Mouse (Mus musculus) cerebellum, postnatal 25 days (tissue): ENCODE data around the gene Rhoj.
"Not testable (repeated sequence)": the region's sequence is repeated elsewhere in the genome, so short reads cannot be mapped to it uniquely, and the experiment has no call there.

Source experiments
- DNase-seq, 2 experiments: peaks; one replicate each; pipeline ENCODE4 v3.0.0; 2021; ENCODE audit warnings: mixed read lengths in 2 of 2

Rhoj gene

DNA sequence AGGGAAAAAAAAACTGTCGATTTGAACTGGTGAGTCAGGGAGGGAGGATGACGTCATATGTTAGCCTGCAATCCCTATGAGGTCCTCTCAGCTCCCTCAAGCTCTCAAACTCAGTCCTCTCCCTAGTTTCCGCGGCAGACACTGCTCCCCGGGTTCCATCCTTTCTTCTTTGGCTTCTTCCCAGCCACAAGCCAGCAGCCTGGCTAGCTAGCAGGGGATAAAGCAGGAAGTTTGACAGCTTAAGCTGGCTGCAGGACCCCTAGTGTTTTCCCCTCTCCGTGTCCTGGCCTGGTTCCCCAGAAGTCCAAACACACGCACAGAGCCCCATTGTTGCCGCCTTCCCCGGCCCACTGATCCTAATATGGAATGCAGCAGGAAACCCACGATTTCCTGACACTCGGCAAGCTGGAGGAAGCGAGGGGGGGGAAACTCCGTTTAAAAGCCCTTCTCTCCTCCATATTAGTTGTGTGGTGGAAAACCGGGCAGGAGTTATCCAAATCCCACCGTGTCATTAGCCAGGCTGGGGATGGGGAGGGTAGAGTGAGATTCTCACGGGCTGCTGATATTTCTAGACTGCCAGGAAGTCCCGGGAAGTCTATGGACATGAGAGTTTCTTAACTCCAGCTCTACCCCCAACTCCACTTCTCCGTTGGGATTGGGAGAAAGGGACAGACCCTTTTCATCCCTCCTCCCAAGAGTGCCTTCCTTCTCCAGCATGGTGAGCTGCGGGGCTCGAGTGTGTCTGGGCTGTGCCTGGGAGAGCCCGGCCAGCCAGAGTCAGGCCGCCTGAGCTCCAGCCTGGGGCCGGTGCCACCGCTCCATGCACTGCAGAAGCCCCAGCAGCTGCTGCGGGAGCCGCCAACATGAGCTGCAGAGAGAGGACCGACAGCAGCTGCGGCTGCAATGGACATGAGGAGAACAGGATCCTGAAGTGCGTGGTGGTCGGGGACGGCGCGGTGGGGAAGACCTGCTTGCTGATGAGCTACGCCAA is at the start of gene Rhoj:
Gene Rhoj, plus strand, starts transcription at position 362 of the 991 bp plus-strand sequence.
- DNase-seq: peak; percentile 58 to 70

DNA sequence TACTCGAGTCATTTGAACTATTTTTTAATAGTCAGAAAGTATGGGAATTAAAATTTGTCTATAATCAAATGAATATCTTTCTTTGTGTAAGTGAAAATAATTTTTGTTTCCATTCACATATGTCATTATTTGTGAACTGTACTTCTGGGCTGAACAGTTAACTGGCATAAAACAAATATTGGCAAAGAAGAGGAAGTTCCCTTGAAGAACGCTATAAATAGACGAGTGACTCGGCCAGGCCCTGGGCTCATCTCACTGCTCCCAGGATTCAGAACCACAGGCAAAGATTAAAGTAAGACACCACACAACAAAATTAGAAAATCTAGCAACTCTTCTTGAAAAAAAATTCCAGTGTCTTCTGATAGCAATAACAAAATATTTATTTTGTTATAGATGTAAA is 36.4 kb upstream of the Rhoj start:
- DNase-seq: peak in 1 of 2 experiments; percentile 28

DNA sequence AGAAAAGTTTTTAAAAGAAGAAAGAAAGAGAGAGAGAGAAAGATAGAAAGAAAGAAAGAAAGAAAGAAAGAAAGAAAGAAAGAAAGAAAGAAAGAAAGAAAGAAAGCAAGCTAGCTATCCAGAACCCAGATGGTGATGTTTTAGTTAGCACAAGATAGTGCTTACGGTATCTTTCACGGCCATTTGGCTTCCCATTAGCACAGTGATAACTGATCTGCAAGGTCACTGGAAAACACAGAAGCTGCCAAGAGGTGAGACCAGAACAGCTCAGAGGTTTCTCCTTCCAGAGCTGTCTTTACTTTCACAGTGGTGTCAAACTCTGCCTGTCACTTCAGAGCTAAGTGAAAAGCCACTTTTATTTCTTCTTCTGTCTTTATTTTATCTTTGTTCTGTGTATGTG is 32.4 kb upstream of the Rhoj start:
- no peak for DNase-seq

DNA sequence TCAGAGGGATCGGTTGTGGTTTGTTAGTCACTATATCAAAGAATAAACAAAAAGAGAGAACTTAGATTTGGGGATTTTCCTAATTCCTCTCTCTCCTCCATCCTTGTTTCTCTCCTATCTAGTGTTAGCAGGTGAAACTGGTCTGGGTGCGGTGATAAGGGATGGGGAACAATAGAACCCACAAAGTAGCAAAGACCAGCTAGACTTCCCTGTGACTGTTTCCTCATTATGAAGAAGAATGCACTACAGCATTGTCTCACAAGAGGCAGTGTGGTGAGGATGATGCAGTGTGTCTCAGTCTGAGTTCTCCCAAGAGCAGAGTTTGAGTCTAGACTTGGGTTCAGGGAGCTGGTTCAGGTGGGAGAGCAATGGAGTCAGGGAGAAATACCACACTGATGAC is 30.7 kb upstream of the Rhoj start:
- DNase-seq: no peak

DNA sequence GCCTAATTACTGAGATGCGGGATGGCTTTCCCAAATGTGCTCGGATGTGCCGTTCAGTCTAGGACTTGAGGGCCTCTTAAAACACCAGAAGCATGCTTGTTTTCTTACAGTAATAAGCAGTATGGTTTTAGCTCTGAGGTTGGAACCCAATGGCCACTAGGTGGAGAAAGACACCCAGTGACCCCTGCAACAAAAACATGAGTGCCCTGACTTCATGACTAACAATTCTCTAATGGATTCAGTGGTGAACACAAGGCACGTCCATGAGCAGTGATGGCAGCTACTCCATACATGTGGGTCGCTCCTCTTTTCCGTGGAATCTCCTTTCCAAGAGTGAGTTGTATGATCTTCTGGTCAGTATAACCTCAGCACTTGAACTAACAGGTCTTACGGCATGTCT is 27.6 kb upstream of the Rhoj start:
- peak; percentile 13 to 17 for DNase-seq

DNA sequence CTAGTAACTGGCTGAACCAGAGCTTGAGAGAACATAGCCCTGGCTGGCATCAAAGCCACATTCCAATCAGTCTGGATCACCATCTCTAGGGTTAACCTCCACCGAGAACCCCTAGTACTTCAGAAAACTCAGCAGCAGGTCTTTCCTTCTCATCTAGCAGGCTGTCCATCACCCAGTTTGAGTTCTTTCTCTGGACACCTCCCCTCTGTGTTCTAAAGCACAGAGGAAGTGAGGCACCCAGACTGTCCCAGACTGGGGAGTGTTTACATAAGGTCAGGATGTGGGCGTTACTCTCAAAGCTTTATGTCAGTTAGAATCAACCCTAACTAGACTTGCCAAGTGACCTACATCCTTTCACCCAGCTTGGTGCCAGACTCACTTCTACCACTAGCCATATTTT is 24.9 kb upstream of the Rhoj start:
- DNase-seq: no peak

DNA sequence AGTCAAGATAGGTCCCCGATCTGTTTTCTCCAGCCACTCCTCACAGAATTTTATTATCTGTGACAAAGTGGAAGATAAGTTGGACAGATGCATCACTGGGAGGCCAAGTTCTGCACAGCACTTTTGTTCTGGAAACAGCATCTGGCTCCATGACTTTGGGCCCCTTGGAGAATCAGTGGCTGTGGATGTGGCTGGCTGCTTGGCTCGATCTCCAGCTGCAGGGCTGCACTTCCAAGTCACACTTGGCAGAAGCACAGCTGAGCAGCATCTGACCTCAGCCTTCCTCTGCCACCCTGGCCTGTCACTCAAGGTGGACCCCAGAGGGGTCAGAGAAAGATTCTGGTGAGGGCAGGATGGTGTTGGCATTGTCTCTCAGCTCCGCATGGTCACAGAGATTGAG is 22.0 kb upstream of the Rhoj start:
- DNase-seq: no peak

DNA sequence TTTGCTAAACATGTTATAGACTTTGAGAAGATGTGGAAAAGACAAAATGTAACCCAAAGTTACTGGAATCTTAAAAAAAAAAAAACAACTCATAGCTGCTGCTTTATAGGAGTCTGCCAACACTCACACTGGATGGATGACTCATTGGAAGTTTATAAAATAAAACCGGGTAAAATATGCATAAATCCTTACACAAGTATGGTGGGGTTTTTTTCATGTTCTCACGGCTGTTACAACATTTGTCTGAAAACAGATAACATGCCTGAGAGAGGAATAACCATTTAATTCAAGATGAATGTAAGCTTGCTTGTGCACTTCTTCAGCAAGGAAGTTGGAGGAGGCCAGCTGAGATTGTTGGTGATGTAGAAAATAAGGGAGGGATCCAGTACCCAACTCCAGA is 17.6 kb upstream of the Rhoj start:
- no peak for DNase-seq

DNA sequence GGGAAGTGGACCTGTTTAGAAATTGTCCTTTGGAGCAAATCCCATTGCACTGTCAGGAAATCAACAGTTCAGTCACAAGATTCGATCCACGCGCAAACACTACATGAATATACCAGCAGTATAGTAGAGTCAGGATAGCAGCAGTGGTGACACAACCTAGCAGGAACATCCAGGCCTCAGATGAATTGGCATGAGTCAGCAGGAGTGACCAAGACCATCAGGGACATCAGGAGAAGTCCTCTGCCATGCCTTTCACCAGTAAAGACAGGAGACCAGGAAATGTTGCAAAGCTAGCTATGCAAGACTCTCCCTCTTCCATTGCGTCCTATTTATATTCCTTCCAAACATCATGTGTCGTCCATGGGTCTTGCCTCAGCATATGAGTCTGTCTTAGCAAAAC is 16.6 kb upstream of the Rhoj start:
- no peak for DNase-seq

DNA sequence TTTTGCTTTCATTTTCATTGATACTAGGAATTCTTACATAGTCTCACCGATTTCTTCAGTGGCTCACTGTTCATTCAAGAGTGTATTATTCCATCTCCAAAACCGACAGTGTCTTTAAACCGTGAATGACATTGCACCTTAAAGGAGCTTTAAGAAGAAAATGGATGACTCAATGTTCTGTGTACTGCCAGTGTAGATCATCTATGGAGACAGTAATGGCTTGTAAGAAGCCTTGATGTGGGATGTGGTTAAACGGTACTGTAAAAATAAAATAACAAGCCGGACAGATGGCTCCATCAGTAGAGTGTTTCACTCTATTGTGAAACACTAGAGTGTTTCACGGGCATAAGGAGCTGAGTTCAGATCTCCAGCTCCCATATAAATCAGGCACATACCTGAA is 15.2 kb upstream of the Rhoj start:
- no peak for DNase-seq

DNA sequence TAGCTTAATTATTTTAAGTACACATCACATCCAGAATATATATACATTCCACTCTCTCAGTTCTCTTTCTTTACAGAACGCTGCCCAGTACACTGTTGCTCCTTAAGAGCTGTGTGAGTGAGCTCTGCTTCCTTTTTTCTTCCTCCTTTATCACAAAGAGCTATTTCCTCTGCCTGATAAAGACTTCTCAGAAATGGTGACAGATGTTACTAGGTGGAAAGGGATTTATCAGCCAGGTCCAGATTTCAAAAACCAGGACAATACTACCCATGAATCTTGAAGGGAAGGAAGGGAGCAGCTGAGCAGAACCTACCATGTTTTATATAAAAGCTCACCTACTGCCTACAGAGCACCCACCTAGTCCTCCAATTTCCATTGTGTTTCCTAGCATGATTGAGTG is 8.3 kb upstream of the Rhoj start:
- DNase-seq: no peak

DNA sequence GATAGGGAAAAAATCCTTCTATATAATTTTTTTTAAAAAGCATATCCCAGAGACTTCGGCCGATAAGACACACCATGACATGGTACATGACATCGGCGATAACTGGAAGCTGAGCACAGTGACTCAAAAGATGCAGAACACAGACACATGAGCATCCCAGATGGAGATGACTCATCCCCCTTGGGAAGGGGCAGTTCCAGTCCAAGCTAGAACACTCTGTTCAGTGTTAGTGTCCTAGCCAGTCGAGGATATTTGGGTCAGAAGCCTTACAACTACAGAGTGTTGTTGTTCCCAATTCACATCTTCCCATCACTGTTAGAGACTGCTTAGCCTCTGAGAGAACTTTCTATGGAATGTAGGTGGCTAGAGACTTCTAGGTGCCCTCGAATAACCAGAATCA is 4.0 kb upstream of the Rhoj start:
- no peak for DNase-seq

DNA sequence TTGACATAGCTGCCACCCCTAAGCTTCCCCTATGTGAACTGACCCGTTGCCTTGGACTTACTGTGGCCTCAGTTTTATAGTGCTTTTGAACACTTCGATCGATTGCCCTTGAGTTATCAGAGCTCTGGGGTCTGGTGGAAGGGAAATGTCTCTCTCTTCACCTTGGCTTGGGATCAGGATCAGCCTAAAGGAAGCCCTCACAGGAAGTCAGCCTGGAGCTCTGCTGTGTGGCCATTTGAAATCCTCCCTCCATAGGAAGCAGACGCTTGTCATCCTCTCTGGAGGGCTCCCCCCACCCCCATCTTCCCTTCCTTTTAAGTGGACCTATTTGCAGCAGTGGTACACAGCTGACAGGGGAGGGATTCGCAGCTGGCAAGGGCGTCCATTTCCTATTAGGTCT is 1.6 kb downstream of the Rhoj start:
- DNase-seq: no peak

DNA sequence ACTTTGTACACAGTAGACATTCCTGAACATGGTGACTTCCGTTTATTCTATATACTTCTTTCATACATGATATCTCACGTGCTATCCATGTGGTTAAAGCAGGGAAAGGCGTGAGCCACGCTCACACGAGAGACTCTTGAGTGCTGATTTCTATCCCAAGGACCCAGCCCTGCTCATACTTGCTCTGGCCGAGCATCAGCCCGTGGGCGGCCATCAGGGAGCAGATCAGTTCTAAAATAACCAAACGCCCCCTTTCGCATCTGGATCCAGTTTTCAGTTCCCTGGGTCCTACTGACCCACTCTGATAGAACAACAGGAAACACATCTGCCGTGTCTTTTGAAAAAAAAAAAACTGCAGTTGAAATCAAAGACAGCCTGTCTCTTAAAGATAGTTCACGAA is 2.6 kb downstream of the Rhoj start:
- no peak for DNase-seq

DNA sequence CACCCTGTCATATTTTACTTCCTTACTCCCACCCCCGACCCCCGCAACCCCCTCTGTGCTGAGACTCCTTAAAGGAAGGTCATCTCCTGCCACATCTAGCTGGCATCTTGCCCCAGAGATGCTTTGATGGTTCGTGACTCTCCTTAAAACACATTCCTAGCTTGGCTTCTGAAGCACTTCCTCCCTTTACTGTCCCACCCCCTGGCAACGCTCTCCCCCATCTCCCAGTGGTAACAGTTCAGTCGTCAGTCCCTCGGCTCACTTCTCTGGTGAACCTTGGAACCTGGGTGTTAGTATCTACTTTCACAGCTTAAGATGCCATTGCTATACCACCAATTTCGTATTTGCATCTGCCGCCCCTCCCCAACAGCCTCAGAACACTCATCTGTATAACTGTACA is 3.8 kb downstream of the Rhoj start:
- DNase-seq: no peak

DNA sequence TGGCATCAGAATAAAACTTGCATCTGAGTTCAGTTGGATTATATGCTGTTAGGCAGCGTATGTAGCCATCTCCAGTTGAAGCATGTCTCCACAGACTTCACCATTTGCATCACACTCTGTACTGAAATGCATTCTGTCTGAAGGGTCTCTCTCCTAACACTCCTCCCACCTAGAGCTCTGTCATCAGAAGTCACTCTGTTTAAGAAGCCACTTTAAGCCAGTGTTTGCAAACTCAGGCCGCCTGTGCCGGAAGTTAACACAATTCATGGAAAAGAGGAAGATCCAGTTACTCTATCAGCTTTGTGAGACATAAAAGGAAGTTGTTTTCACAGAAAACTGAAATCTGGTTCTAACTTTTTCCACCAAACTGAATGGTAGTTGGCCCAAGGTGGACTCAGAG is 5.9 kb downstream of the Rhoj start:
- DNase-seq: no peak

DNA sequence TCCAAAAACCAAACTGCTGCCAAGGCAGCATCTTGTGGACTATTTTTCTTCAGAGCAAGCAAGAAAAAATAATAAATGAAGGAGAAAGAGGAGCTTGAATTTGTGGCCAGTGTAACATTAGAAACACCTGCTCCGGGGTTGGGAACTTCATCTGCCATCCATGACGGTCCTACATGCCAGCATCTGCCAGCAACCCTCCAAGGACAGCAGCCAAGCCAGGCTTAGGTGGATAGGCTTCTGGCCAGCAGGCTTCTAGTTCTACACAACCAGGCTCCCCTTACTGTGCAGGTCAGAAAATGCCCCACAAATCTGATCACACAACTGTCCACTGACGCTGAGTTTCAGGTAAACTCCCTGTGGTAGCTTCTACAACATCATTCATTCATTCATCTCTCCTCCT is 7.7 kb downstream of the Rhoj start:
- peak in 1 of 2 experiments; percentile 18 for DNase-seq

DNA sequence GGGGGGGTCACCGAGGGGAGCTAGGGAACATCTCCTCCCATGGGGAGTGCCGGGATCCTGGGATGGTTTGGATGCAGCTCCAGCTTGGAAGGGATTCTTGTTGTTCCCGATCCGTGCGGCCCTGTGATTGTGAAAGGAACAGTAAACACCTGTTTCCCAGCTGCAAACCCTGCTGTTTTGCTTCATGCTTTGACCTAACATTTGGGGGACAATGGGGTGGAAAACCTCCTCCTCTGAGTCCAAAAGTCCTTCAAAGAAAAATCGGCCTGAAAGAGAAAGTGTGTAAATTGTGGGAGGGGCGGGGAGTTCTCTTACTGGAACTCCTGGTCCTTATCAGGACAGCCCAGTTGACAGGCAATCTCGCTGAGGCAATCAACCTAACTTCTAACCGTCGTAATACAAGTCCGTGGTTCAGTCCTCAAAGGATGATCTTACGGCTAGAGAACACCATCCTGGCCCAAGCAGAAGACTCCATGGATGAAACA is 12.4 kb downstream of the Rhoj start:
- DNase-seq: no peak

DNA sequence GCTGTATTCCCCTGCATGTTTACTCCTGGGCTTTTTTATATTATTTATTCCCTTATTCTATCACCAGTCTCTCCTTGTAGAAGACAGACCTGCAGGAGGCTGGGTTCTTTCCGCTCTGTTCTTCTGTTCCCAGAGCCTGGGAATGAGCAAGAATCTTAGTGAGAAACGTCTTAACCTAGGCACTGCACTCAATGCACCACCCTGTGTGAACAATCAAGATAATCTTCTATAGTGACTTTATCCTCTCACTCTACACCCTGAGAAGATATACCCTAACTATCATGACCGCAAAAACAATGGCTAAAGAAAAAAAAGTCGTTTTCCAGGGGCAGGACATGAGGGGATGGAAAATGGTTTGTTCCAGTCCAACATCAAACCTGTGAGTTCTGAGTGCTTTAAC is 13.1 kb downstream of the Rhoj start:
- no peak for DNase-seq

DNA sequence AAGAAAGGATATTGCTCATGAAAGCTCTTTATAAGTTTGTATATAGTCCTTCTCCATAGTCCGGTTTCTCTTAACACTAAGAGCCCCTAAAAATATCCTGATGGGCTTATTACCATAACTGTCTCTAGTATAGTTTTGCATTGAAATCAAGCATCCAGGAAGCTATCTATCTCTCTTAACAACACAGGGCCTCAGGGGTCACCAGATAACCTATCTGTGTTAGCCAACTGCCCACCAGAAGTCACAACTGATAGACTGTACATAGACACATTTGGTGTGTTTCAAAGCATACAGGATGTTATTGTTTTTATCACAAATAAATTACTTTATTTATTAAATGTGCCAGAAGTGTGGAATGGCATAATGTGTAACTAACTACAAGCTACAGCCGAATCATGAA is 21.1 kb downstream of the Rhoj start:
- DNase-seq: no peak

DNA sequence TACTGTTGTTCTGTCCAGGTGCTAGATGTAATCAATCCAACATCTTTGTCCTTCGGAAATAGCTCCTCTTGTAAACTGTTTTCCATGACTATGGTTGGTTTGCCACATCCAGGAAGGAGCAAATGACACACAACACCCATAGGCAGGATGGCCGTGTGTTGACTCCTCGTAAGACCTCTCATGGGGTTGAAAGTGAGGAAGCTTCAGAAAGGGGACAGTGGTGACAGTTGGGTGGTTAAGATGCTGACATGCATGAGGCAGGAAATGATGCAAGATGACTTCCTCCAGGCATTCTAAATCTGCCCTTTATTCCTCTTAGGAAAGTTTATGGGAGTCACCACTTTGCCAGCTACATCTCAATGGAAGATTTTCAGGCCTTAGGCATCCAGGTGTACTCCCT is 31.8 kb downstream of the Rhoj start:
- no peak for DNase-seq

DNA sequence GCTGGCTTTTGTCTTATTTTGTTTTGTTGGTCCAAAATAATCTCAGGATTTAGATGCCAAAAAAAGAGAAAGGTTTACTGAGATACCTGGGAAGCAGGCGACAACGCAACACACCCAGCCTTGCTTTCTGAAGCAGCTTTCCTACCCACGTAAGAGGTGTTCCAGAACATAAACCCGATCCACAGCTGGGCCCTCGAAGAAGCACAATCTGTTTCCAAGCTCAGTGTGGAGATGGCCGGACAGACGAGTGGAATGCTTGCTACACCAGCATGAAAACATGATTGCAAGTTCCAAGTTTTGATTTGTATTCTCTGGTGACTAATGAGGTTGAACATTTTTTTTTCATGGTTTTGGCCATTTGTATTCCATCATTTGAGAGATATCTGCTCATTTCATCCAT is 32.2 kb downstream of the Rhoj start:
- DNase-seq: no peak

DNA sequence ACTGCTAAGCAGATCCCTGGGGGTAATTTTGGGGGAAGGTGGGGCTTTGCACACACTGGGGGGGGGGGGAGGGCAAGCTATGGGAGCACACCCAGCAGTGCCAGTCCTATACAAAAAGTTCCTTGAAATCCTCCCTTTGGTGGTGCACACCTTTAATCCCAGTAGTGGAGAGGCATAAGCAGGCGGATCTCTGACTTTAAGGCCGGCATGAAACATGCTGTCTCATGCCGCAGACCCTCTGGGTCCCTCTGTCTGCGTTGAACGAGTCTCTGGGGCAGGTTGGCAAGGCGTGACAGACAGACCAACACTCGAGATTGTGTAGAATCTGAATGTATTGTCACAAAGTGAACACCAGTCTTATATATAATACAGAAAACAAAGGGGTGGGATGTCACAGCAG is 40.4 kb downstream of the Rhoj start:
- no peak for DNase-seq

DNA sequence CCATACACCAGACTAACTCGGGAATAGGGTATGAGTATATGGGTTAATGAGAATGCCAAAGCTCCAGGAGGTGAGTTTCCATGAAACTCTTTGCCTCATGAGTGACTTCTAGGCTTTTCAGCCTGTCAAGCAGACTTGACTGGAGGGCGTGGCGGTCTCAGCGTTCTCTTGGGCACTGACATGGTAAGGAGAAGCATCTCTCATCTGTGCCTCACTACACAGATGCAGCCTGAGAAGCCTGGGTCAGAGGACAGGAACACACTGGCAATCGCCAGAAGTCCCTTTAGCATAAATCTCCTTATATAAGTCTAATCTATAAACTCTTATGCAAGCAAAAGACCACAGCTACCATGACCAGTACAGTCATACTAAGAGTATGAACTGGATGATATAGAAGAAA is 41.4 kb downstream of the Rhoj start:
- not testable (repeated sequence) for DNase-seq

DNA sequence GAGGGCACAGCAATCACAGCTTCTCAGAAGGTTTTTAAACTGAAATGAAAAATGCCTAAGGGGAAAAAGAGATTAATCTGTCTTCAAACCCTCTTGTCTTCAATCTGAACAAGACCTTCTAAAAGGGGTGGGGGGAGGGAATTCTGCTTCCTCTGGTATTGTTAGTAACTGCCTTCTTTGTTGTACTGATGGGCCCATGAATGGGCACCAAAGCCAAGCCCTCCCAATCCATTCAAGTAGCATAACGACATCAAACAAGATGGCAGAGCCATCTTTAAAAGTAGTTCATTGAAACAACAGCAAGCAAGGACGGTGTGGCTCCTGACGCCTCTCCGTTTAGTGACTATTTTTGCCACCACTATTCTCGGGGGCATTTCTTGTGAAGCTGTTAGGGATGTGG is 42.6 kb downstream of the Rhoj start:
- DNase-seq: no peak
